Mouse (Mus musculus): Measurements from ENCODE around the gene Rnase11.

GRCm38 (mm10) chr14:51035206-51035605 lies 14.8 kb downstream of the Rnase11 start:
- TF ChIP-seq CTCF (IDR thresholded peaks at IDR 0.05; ENCODE audit: low read depth) (no peak), EP300 (IDR thresholded peaks at IDR 0.05; ENCODE audit: low read depth) (no peak)

Measured in liver, embryonic 14.5 days (tissue).